Mouse (Mus musculus) megakaryocyte, embryonic 14.5 days (primary cell): ENCODE measurements around the gene Svs1.

ENCODE experiments used
- FLI1 ChIP-seq: IDR thresholded peaks from 2 replicates; pipeline ENCODE4 v1.6.1; 2012; ENCODE audit warnings: low read length, inconsistent platforms, mixed read lengths
- GATA1 ChIP-seq: IDR thresholded peaks from 3 replicates; pipeline ENCODE4 v1.6.1; 2012; ENCODE audit warnings: mixed read lengths, low read length, inconsistent platforms, borderline replicate concordance

- TF ChIP-seq GATA1 (no peak), FLI1 (no peak)
These were observed 50.6 kb downstream of the Svs1 start for GRCm38 (mm10) chr6:49037268-49037662.
